Mouse (Mus musculus) embryonic fibroblast, embryonic 13.5 days (primary cell): Measurements from ENCODE around the gene Tmem108. TPM values are rescaled to one million over a fixed set of nuclear protein-coding genes. Genes with fewer than 3 reads are reported as not detected.

Experiments
- H3K27ac ChIP-seq: 2 replicates; pipeline ENCODE4 v1.5.1; 2012; ENCODE audit warnings: low read length, control low read depth, inconsistent platforms; ENCODE audit not compliant: insufficient read depth
- H3K4me1 ChIP-seq: 2 replicates; pipeline ENCODE4 v1.6.1; 2011; ENCODE audit warnings: low read length; ENCODE audit not compliant: control insufficient read depth, insufficient read depth
- H3K4me3 ChIP-seq: 2 replicates; pipeline ENCODE4 v1.5.1; 2011; ENCODE audit warnings: mild to moderate bottlenecking, control low read depth, low read length; ENCODE audit not compliant: insufficient read depth
- CTCF ChIP-seq: IDR thresholded peaks from 2 replicates; pipeline ENCODE4 v1.5.1; 2011; ENCODE audit warnings: mild to moderate bottlenecking, control low read depth, low read length, moderate library complexity, borderline replicate concordance; ENCODE audit not compliant: insufficient read depth
- POLR2A ChIP-seq: IDR thresholded peaks from 2 replicates; pipeline ENCODE4 v1.6.1; 2011; ENCODE audit warnings: low read depth, mild to moderate bottlenecking, control low read depth, low read length, moderate library complexity
- polyA plus RNA-seq: library from polyadenylated mRNA; stranded (reverse); fragments of >200 nt; gene quantifications from 2 replicates; pipeline ENCODE4 v1.2.4, GENCODE M21; 2011; ENCODE audit warnings: low read depth; ENCODE audit not compliant: missing spikeins, insufficient read length

Gene Tmem108
- polyA plus RNA-seq, 1 experiment = 2.6 TPM

GRCm38 (mm10) chr9:103506968-103507584, 254.6 kb downstream of the Tmem108 start:
- TF ChIP-seq CTCF (no peak), POLR2A (no peak)
- Histone ChIP-seq H3K4me3 (no peak overlapping the region), H3K4me1 (no peaks in the 10 kb centered on the region; the same call in 1 of the 2 replicates), H3K27ac (no peak overlapping the region)

- Histone ChIP-seq H3K4me3 (no peak overlapping the region), H3K27ac (no peak overlapping the region), H3K4me1 (no peaks in the 10 kb centered on the region; the same call in 1 of the 2 replicates)
- TF ChIP-seq CTCF (no peak), POLR2A (no peak)
Observed at GRCm38 (mm10) chr9:103505067-103505466, 256.6 kb downstream of the Tmem108 start.

- no peak overlapping the region for H3K27ac ChIP-seq
- no peak overlapping the region for H3K4me3 ChIP-seq
- no peaks in the 10 kb centered on the region; the same call in 1 of the 2 replicates for H3K4me1 ChIP-seq
- TF ChIP-seq POLR2A = no peak
- no peak for TF ChIP-seq CTCF
Observed at GRCm38 (mm10) chr9:103504646-103505045, 257.0 kb downstream of the Tmem108 start.

GRCm38 (mm10) chr9:103503586-103504298, 257.9 kb downstream of the Tmem108 start:
- TF ChIP-seq CTCF (no peak), POLR2A (no peak)
- no peaks in the 10 kb centered on the region; the same call in 1 of the 2 replicates for H3K4me1 ChIP-seq
- no peak overlapping the region for H3K27ac ChIP-seq

GRCm38 (mm10) chr9:103502655-103503054, 259.0 kb downstream of the Tmem108 start:
- no peak overlapping the region for H3K27ac ChIP-seq
- no peak for TF ChIP-seq CTCF
- H3K4me3 ChIP-seq = no peak overlapping the region
- no peaks in the 10 kb centered on the region; the same call in 1 of the 2 replicates for H3K4me1 ChIP-seq

More at GRCm38 (mm10) chr9:103503586-103504298, 257.9 kb downstream of the Tmem108 start:
- H3K4me3 ChIP-seq = no peak overlapping the region

GRCm38 (mm10) chr9:103501861-103502364, 259.7 kb downstream of the Tmem108 start:
- TF ChIP-seq CTCF (no peak), POLR2A (no peak)
- H3K27ac ChIP-seq = no peak overlapping the region

GRCm38 (mm10) chr9:103499366-103499765, 262.3 kb downstream of the Tmem108 start:
- Histone ChIP-seq H3K4me1 (no peaks in the 10 kb centered on the region; the same call in 1 of the 2 replicates), H3K27ac (no peak overlapping the region), H3K4me3 (no peak overlapping the region)
- TF ChIP-seq CTCF (no peak), POLR2A (no peak)

More at GRCm38 (mm10) chr9:103501861-103502364, 259.7 kb downstream of the Tmem108 start:
- H3K4me3 ChIP-seq = no peak overlapping the region
- no peaks in the 10 kb centered on the region; the same call in 1 of the 2 replicates for H3K4me1 ChIP-seq

GRCm38 (mm10) chr9:103498699-103499098, 262.9 kb downstream of the Tmem108 start:
- Histone ChIP-seq H3K4me3 (no peak overlapping the region), H3K27ac (no peak overlapping the region), H3K4me1 (no peaks in the 10 kb centered on the region)
- TF ChIP-seq CTCF (no peak), POLR2A (no peak)

GRCm38 (mm10) chr9:103495391-103495790, 266.2 kb downstream of the Tmem108 start:
- H3K27ac ChIP-seq = no peak overlapping the region
- TF ChIP-seq POLR2A (no peak), CTCF (no peak)
- no peaks in the 10 kb centered on the region for H3K4me1 ChIP-seq
- no peak overlapping the region for H3K4me3 ChIP-seq
